Mouse (Mus musculus) brain, embryonic 14.5 days (tissue): ENCODE measurements around the gene Gpc2.

Experiments
- CTCF ChIP-seq: fragments of 200-500 bp; IDR thresholded peaks from 2 replicates; pipeline ENCODE4 v1.5.1; 2012; ENCODE audit warnings: inconsistent platforms, mild to moderate bottlenecking, moderate library complexity, borderline replicate concordance; ENCODE audit not compliant: insufficient read depth, insufficient read length; ENCODE audit errors: extremely low read depth
- POLR2A ChIP-seq: fragments of 200-500 bp; IDR thresholded peaks from 2 replicates; pipeline ENCODE4 v1.6.1; 2012; ENCODE audit warnings: mild to moderate bottlenecking, inconsistent platforms, borderline replicate concordance; ENCODE audit not compliant: poor library complexity, insufficient read depth, insufficient read length, severe bottlenecking; ENCODE audit errors: extremely low read depth

DNA sequence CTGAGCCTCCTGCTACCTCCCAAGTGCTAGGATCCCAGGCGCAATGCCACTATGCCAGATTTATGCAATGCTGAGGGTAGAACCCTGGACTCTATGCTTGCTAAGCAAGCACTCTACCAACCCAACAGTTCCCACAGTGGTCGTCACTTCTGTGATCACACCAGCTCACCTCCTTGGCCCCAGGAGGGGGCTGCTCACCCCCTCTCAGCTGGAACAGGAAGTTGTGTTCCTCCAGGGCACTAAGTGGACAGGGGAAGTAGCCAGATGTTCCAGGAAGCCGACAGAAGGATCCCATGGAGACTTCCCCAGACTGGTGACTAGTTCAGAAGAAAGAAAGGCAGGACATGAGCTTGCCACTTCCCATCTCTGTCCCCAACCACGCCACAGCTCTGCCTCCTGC is 17.8 kb downstream of the Gpc2 start:
- TF ChIP-seq POLR2A (no peak), CTCF (no peak)
